Mouse (Mus musculus): ENCODE data around the gene Nub1. TPM values are rescaled to one million over a fixed set of nuclear protein-coding genes. Genes with fewer than 3 reads are reported as not detected.

Gene Nub1
- total RNA-seq (2017) = 108 to 119 TPM (median 113 TPM) in 3 replicates

DNA sequence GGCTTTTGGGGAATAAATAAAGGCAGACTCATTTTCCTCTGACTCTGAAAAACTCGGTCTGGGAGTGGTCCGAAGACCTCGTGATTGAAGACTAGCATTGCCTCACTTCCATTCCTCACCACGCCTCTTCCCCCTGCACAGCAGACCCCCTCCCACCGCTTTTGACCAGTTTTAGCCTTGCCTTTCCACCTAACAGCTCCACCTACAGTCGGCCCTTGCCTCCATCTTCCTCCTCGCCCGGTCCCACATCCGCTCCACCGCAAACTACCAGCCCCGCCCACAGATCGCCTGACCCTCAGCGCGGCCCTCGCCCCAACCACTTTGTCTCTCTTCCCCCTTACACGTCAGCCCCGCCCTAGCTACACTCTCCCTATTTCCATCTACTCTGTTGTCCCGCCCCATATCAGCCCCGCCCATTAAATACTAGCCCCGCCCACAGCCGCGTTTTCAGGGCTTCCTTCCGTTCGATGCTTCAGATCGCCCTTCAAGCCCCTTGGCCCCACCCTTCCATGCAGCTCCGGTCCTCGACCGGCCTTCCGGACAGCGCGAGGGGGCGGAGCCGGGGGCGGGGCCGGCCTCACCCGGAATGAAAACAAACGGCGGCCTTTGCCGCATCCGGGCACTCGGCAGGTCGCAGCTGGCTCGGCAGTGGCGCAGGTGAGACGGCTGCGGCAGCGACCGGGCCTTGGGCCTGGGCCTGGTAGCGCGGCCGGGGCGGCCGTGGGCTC, at the start of gene Nub1:
Nub1 (plus strand) TSS at position 167 of the 728 bp plus-strand sequence.
- peak; percentile 88 for ATAC-seq (replicated peaks; ENCODE audit: insufficient number of reproducible peaks, low FRiP score, low TSS enrichment, poor library complexity, severe bottlenecking)

- no peak for ATAC-seq (replicated peaks; ENCODE audit: insufficient number of reproducible peaks, low FRiP score, low TSS enrichment, poor library complexity, severe bottlenecking)
Observed at GRCm38 (mm10) chr5:24636987-24637386, 48.3 kb upstream of the Nub1 start.

DNA sequence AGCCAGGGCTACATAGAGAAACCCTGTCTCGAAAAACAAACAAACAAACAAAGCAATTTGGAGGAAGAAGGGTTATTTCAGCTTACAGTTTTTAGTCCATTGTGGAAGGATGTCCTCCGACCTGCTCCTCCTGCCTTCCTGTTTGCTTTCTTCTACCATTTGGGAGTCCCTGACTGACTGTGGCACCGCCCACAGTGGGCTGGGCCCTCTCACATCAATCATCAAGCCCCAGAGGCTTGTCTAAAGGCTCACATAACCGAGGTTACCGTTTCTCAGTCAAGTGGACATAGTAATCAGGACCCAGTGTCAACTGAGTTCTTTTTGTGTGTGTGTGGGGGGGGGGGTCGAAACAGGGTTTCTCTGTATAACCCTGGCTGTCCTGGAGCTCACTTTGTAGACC, 47.2 kb upstream of the Nub1 start:
- ATAC-seq (replicated peaks; ENCODE audit: insufficient number of reproducible peaks, low FRiP score, low TSS enrichment, poor library complexity, severe bottlenecking) = no peak

- ATAC-seq (replicated peaks; ENCODE audit: insufficient number of reproducible peaks, low FRiP score, low TSS enrichment, poor library complexity, severe bottlenecking) = no peak
Observed at GRCm38 (mm10) chr5:24639081-24639480, 46.3 kb upstream of the Nub1 start.

- no peak for ATAC-seq (replicated peaks; ENCODE audit: insufficient number of reproducible peaks, low FRiP score, low TSS enrichment, poor library complexity, severe bottlenecking)
Observed at GRCm38 (mm10) chr5:24645454-24645853, 39.9 kb upstream of the Nub1 start.

GRCm38 (mm10) chr5:24649231-24649630, 36.1 kb upstream of the Nub1 start:
- ATAC-seq (replicated peaks; ENCODE audit: insufficient number of reproducible peaks, low FRiP score, low TSS enrichment, poor library complexity, severe bottlenecking) = no peak

DNA sequence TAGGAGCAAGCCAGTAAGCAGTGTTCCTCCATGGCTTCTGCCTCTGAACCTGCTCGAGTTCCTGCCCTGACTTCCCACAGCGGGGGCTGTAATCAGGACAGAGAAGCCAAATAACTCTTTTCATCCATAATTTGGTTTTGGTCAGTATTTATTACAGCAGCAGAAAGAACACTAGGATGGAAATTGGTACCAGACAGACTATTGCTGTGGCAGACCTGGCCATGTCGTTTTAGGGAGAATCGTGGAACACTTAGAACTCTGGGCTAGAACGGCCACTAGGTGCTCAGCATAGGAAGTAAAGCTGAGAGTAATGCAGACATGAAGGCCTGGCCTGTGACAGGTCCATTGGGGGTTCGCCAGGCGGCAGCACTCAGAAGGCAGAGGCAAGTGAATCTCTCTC, 35.6 kb upstream of the Nub1 start:
- ATAC-seq (replicated peaks; ENCODE audit: insufficient number of reproducible peaks, low FRiP score, low TSS enrichment, poor library complexity, severe bottlenecking) = no peak

GRCm38 (mm10) chr5:24651356-24651755, 34.0 kb upstream of the Nub1 start:
- ATAC-seq (replicated peaks; ENCODE audit: insufficient number of reproducible peaks, low FRiP score, low TSS enrichment, poor library complexity, severe bottlenecking) = no peak

DNA sequence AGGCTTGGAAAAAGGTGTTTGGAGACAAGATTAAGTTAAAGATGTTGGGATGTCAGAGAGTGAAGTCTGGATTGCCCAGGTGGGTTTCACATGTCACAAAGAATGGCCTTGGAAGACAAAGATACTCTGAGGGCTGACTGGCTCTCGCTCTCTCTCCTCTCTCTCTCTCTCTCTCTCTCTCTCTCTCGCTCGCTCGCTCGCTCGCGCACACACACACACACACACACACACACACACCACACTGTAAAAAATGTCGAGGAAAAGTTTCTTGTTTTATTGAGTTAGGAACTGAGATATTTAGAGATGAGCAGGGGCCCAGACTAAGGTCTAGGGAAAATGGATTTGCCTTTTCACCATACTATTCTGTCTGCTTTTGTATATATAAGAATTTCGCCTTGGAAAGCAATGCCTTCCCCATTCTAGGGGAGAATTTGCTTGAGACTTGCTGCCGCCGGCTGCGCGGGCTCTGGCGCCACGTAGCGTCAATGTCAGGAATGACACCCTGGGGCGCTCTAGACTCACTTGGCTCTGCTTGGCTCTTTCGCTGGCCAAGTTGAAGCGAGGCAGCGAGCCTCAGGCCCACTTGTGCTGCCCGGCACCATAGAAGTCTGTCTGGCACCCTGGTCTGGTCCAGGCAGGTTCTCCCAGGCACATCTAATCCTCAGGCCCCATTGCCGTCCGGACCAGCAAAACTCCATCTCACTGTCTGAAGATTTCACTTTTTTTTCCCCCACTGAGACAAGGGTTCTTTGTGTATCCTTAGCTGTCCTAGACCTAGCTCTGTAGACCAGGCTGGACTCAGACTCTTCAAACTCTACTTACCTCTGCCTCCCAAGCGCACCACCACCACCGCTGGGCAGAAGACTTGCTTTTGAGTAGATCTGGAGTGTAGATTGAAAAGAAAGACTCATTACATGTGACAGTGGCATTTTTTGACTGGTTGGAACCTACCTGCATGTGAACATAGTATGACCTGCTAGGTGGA, 33.3 kb upstream of the Nub1 start:
- peak; percentile 72 for ATAC-seq (replicated peaks; ENCODE audit: insufficient number of reproducible peaks, low FRiP score, low TSS enrichment, poor library complexity, severe bottlenecking)

DNA sequence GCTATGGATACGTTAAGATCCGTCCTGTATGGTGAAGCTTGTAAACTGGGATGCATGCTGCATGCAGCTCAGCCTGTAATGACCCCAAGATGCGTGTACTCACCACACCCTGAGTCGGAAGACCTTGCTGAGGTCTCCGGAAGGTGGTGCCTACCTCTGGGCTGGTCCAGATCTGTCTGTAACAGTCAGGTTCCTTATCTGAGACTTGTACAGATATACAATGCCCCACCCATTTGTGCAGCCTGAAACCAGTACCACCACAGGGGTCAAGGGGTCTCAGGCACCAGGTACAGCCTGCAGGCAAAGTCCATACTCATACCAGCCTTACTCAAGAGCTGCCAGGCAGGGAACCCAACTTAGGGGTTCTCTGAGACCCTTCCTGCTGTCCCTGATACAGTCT, 32.6 kb upstream of the Nub1 start:
- no peak for ATAC-seq (replicated peaks; ENCODE audit: insufficient number of reproducible peaks, low FRiP score, low TSS enrichment, poor library complexity, severe bottlenecking)

DNA sequence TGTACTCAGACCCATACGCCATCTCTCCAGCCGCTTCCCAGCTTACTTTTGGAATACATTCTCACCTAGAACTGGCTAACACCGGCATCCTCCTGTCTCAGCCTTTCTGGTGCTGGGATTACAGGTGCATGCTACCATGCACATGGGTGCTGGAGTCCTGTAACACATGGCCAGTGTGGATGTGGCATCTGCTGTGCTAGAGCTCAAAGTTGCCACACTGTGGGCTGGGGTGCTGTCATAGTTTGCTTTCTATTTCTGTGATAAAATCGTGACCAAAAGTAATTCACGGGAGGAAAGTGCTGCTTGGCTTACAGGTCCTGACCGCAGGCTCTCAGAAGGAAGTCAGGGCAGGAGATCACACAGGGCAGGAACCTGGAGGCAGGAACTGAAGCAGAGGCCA, 30.8 kb upstream of the Nub1 start:
- ATAC-seq (replicated peaks; ENCODE audit: insufficient number of reproducible peaks, low FRiP score, low TSS enrichment, poor library complexity, severe bottlenecking) = no peak

- ATAC-seq (replicated peaks; ENCODE audit: insufficient number of reproducible peaks, low FRiP score, low TSS enrichment, poor library complexity, severe bottlenecking) = no peak
Observed at GRCm38 (mm10) chr5:24657113-24657512, 28.2 kb upstream of the Nub1 start.

- no peak for ATAC-seq (replicated peaks; ENCODE audit: insufficient number of reproducible peaks, low FRiP score, low TSS enrichment, poor library complexity, severe bottlenecking)
Observed at GRCm38 (mm10) chr5:24659708-24660423, 25.5 kb upstream of the Nub1 start.

- no peak for ATAC-seq (replicated peaks; ENCODE audit: insufficient number of reproducible peaks, low FRiP score, low TSS enrichment, poor library complexity, severe bottlenecking)
Observed at GRCm38 (mm10) chr5:24661457-24661856, 23.9 kb upstream of the Nub1 start.

- ATAC-seq (replicated peaks; ENCODE audit: insufficient number of reproducible peaks, low FRiP score, low TSS enrichment, poor library complexity, severe bottlenecking) = peak; percentile 89
Observed at GRCm38 (mm10) chr5:24674238-24674637, 11.1 kb upstream of the Nub1 start.

DNA sequence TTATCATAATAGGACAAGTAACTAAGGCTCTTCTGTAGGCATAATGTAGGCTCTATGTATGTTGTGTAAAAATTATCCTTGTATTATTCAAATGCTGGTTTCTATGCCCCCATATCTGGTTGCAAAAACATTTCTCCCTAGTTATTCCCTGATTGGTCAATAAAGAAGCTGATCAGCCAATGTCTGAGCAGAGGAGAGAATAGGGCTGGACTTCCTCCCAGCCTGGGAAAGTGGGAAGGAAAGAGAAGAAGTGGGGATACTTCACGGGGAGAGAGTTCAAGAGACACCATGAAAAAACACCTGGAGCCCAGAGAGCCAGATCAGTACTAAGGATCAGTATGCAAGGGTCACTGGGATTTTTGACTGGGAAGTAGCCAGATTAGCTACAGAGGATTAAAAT, 3.9 kb upstream of the Nub1 start:
- ATAC-seq (replicated peaks; ENCODE audit: insufficient number of reproducible peaks, low FRiP score, low TSS enrichment, poor library complexity, severe bottlenecking) = no peak

- peak; percentile 3 for ATAC-seq (replicated peaks; ENCODE audit: insufficient number of reproducible peaks, low FRiP score, low TSS enrichment, poor library complexity, severe bottlenecking)
Observed at GRCm38 (mm10) chr5:24684578-24685365, 560 bp upstream of the Nub1 start.

DNA sequence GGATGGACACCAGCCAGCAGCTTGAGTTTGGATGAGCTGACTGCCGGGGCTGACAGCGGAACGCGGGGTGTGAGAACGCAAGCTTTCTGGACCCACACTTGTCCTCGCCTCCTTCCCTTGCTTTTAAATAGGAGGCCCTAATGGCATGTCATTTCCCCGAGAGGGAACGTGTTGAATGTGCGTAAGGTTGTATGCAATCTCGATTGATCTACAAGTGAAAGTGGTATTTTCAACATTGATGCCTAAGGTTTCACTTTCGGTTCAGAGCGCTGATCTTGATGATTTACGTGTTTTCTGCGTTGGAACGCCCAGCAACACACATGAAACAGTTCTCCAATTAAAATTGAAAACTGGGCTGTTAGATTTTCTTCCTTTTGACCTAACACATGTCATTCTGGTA, 844 bp downstream of the Nub1 start:
- ATAC-seq (replicated peaks; ENCODE audit: insufficient number of reproducible peaks, low FRiP score, low TSS enrichment, poor library complexity, severe bottlenecking) = 0 out of 2 replicates have a peak, but pooled peaks have one; percentile 28

Data from monocyte, adult 5-6 weeks (primary cell).